Mouse (Mus musculus) lung, embryonic 14.5 days (tissue): ENCODE measurements around the gene Tgfbr2. TPM values are rescaled to one million over a fixed set of nuclear protein-coding genes. Genes with fewer than 3 reads are reported as not detected.

Source experiments
- ATAC-seq: fragments of 200-750 bp; cut with Nextera tagmentation; 2 replicates; pipeline ENCODE4 v1.8.0; 2017; ENCODE audit warnings: mild to moderate bottlenecking, moderate TSS enrichment, moderate library complexity; ENCODE audit not compliant: insufficient read depth
- DNase-seq: peaks from one replicate; pipeline ENCODE4 v3.0.0-alpha.2; 2015
- H3K27ac ChIP-seq: fragments of 300-500 bp; sonication (generic); 2 replicates; pipeline ENCODE4 v1.5.1; 2014; ENCODE audit warnings: low read depth, mild to moderate bottlenecking, moderate library complexity
- H3K27me3 ChIP-seq: fragments of 300-500 bp; sonication (generic); 2 replicates; pipeline ENCODE4 v1.6.1; 2014; ENCODE audit warnings: low read length, control low read depth; ENCODE audit not compliant: insufficient read depth
- H3K36me3 ChIP-seq: fragments of 300-500 bp; sonication (generic); 2 replicates; pipeline ENCODE4 v1.6.1; 2014; ENCODE audit warnings: control low read depth; ENCODE audit not compliant: insufficient read depth
- H3K4me1 ChIP-seq: fragments of 300-500 bp; sonication (generic); 2 replicates; pipeline ENCODE4 v1.6.1; 2014; ENCODE audit warnings: antibody characterized with exemption, control low read depth; ENCODE audit not compliant: insufficient read depth
- H3K4me2 ChIP-seq: fragments of 300-500 bp; sonication (generic); 2 replicates; pipeline ENCODE4 v1.6.1; 2014; ENCODE audit warnings: mild to moderate bottlenecking
- H3K4me3 ChIP-seq: fragments of 300-500 bp; sonication (generic); 2 replicates; pipeline ENCODE4 v1.5.1; 2014; ENCODE audit warnings: low read depth, low read length
- H3K9ac ChIP-seq: fragments of 300-500 bp; sonication (generic); 2 replicates; pipeline ENCODE4 v1.6.1; 2014
- H3K9me3 ChIP-seq: fragments of 300-500 bp; sonication (generic); 2 replicates; pipeline ENCODE4 v1.6.1; 2016; ENCODE audit warnings: low read depth, low read length, control low read depth
- CTCF ChIP-seq: IDR thresholded peaks from 2 replicates; pipeline ENCODE4 v1.5.1; 2016; ENCODE audit warnings: antibody characterized with exemption, low read depth
- WGBS: fragments of 180-500 bp; shearing (Covaris S2); extraction: QIAGEN DNeasy Blood & Tissue Kit; methylation state at CpG from one replicate; pipeline ENCODE4 v1.1.7; 2014; 5-methylcytosine and 5-hydroxymethylcytosine counted together
- polyA plus RNA-seq: library from polyadenylated mRNA; unstranded; fragments of >200 nt; fragmentation: Nextera tagmentation; extraction: Ambion mirVana; gene quantifications from 2 replicates; pipeline ENCODE4 v1.2.1, GENCODE M21; 2014

Tgfbr2 gene
- polyA plus RNA-seq, 1 experiment from 2014 or later = 51.3 TPM

DNA sequence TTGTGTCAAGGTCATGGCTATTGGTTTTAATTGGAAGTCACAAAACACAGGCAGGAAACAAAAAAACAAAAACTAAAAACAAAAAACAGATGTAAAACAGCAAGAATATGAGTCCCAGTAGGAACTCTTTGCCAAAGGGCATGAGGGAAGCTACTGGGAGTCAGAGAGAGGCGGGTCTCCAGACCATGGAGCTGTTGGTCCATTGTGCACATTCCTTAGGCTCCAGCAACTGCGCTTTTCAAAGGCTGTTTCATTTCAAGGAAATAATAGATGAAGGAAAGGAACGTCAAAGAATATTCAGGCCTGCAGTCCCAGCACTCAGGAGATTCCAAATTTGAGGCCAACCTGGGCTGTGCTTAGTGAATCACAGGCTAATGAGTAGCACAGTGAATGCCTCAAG is 46.3 kb downstream of the Tgfbr2 start:
- TF ChIP-seq CTCF = no peak
- H3K36me3 ChIP-seq = peaks cover 71% of the 10 kb centered on the region
- H3K4me1 ChIP-seq = peaks cover 4% of the 10 kb centered on the region; the same call in 1 of the 2 replicates
- DNase-seq (no peak), ATAC-seq (no peak)
- H3K4me3 ChIP-seq = no peak overlapping the region
- H3K27ac ChIP-seq = no peak overlapping the region
- H3K27me3 ChIP-seq = no peaks in the 10 kb centered on the region
- H3K9me3 ChIP-seq = no peaks in the 10 kb centered on the region
- H3K9ac ChIP-seq = no peak overlapping the region
- no peak overlapping the region for H3K4me2 ChIP-seq
- 63% methylated on average over 3 of the region's 3 CpGs for WGBS

DNA sequence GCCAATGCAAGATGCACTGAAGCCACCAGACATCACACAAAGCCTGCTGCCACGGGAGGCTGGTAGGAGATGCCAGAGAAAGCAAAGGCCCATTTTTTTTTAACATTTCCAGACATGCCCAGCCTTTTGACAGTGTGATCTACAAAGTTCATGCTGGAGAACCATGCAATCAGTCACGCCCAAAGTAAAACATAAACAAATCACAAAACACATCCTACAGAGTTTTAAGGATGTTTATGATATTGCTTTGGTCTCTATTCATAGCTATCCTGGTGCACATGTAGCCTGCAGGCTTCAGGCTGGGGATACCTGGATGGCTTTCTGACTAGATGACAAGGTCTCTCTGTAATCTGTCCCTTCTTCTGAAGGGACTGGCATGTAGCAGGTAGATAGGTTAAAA is 46.8 kb downstream of the Tgfbr2 start:
- DNase-seq (peak; percentile 59), ATAC-seq (no peak)
- 24% methylated on average over 2 of the region's 2 CpGs for WGBS
- no peaks in the 10 kb centered on the region for H3K27me3 ChIP-seq
- no peak overlapping the region for H3K27ac ChIP-seq
- no peak overlapping the region for H3K9ac ChIP-seq
- no peak overlapping the region for H3K4me3 ChIP-seq
- TF ChIP-seq CTCF = no peak
- peaks cover 7% of the 10 kb centered on the region; the same call in 1 of the 2 replicates for H3K4me1 ChIP-seq
- H3K9me3 ChIP-seq = no peaks in the 10 kb centered on the region
- no peak overlapping the region for H3K4me2 ChIP-seq
- H3K36me3 ChIP-seq = peaks cover 71% of the 10 kb centered on the region

DNA sequence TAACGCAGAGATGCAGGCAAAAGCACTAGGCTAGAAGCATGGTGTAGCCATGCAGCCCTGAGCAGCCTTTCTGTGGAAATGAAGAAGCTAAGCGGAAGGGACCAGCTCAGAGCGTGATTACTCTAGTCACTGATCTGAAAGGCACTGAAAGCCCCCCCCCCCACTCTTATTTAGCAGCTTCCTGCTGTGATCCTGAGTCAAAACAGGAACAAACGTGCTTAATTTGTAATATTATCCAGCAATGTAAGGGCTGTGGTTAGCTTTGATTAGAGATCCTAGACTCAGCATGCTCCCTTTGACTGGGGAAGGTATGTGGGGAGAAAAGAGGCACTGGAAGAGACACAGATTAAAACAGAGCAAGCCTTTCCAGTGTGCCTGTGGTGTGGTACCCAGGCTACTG is 48.7 kb downstream of the Tgfbr2 start:
- ATAC-seq (no peak), DNase-seq (no peak)
- H3K36me3 ChIP-seq = peaks cover 72% of the 10 kb centered on the region
- H3K27ac ChIP-seq = no peak overlapping the region
- H3K27me3 ChIP-seq = no peaks in the 10 kb centered on the region
- H3K4me1 ChIP-seq = peaks cover 17% of the 10 kb centered on the region
- no peak overlapping the region for H3K4me2 ChIP-seq
- no peak overlapping the region for H3K9ac ChIP-seq
- no peaks in the 10 kb centered on the region for H3K9me3 ChIP-seq
- no peak for TF ChIP-seq CTCF
- no peak overlapping the region for H3K4me3 ChIP-seq
- WGBS = 75% methylated on average over 4 of the region's 4 CpGs

DNA sequence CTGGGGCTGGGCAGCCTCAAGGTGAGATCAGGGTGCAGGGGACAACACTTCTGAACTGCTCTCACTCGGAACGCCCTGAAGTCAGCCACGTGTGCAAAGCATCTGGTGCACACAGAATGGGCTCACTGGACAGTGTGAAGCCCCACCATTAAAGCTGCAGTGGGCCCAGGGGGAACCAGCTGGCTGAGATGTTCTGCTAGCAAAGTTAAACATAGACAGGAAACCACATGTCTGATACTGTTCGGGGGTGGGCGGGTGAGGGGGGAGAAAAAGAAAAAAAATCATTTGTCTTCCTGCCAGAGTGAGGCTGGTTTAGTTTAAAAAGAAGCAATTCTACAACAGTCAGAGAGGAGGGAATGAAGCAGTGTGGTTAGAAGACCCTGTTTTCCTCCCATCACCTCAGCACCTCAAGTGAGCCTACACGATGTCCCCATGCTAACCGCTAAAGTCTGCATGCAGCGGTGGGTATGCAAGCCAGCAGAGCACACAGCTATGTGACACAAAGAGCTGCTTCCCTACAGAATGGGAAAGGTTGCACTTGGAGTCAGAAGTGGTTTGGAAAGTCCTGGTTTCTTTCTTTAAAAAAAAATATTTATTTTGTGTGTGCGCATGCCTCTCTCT is 52.1 kb downstream of the Tgfbr2 start:
- DNase-seq = peak; percentile 78
- no peaks in the 10 kb centered on the region for H3K27me3 ChIP-seq
- no peak for TF ChIP-seq CTCF
- no peaks in the 10 kb centered on the region for H3K9me3 ChIP-seq
- H3K36me3 ChIP-seq = peaks cover 71% of the 10 kb centered on the region
- ATAC-seq = peak; percentile 89
- peaks cover 14% of the 10 kb centered on the region for H3K4me1 ChIP-seq
- 23% methylated on average over 9 of the region's 9 CpGs for WGBS
- no peak overlapping the region for H3K9ac ChIP-seq
- no peak overlapping the region for H3K4me3 ChIP-seq
- H3K27ac ChIP-seq = peak overlapping the region; percentile 86
- no peak overlapping the region for H3K4me2 ChIP-seq

DNA sequence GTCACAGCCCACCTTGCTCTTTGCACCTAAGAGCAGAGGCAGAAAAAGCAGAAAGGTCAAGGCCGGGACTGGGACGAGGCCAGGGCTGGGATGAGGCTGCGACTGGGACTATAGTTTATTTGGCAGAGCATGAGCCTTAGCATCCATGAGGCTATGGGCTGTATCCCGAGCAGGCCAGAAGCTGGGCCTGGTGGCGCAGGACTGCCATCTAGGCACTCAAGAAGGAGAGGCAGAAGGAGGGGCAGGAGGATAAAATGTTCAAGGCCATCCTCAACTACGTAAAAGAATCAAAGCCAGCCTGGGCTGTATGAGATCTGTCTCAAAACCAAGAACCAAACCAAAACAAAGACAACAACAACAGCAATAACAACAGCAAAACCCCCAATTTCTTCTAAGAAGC is 52.6 kb downstream of the Tgfbr2 start:
- H3K27me3 ChIP-seq = no peaks in the 10 kb centered on the region
- DNase-seq = peak; percentile 40
- WGBS = 48% methylated on average over 6 of the region's 6 CpGs
- peak; percentile 53 for ATAC-seq
- H3K4me3 ChIP-seq = no peak overlapping the region
- peaks cover 71% of the 10 kb centered on the region for H3K36me3 ChIP-seq
- peaks cover 14% of the 10 kb centered on the region for H3K4me1 ChIP-seq
- H3K4me2 ChIP-seq = no peak overlapping the region
- H3K27ac ChIP-seq = peak overlapping the region; percentile 86
- no peak overlapping the region; the same call in 1 of the 2 replicates for H3K9ac ChIP-seq
- no peaks in the 10 kb centered on the region for H3K9me3 ChIP-seq
- TF ChIP-seq CTCF = no peak; the same call in 1 of the 2 replicates

DNA sequence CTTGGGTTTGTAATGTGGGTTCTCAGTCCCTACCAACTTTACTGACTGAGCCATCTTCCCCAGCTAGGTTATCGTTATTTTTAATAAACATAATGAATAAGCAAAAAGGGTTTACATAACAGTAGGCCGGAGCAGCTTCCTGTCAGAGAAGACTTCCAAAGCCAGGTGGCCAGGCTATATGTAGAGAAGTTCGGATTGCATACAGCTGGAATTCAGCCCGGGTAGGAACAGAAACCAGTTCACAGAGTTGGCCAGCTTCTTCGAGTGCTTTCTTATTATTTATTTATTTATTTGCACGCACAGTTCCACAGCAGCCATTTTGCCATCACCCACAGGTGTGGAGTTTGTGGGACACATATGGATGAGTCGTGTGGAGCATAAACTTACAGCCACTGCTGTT is 53.7 kb downstream of the Tgfbr2 start:
- Histone ChIP-seq H3K4me2 (no peak overlapping the region), H3K4me3 (no peak overlapping the region), H3K27ac (peak overlapping the region; percentile 86), H3K27me3 (no peaks in the 10 kb centered on the region), H3K9ac (no peak overlapping the region), H3K9me3 (no peaks in the 10 kb centered on the region), H3K36me3 (peaks cover 67% of the 10 kb centered on the region), H3K4me1 (peaks cover 14% of the 10 kb centered on the region)
- WGBS = 54% methylated on average over 7 of the region's 7 CpGs
- ATAC-seq (no peak), DNase-seq (peak; percentile 50)
- no peak for TF ChIP-seq CTCF

DNA sequence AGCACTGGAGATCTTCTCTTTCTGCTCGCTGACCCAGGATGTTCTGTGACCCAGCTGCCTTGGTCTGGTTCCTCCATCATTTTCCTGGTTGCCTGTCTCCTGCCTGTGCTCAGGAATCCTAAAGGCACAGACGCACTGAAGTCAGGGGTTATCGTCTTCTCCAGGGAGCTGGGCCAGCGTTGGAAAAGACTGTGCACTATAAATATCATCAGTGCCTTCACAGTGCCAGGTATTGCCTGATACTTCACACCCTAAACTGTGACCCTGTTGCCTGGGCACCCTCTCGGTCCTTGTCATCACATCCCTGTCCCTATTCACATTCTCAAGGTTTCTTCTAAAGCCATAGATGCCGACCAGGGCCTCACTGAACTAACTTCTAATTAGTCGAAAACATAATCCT is 55.2 kb downstream of the Tgfbr2 start:
- Histone ChIP-seq H3K9ac (no peak overlapping the region), H3K9me3 (no peaks in the 10 kb centered on the region), H3K4me1 (peaks cover 14% of the 10 kb centered on the region), H3K27me3 (no peaks in the 10 kb centered on the region), H3K4me3 (no peak overlapping the region), H3K36me3 (peaks cover 61% of the 10 kb centered on the region), H3K4me2 (no peak overlapping the region), H3K27ac (no peak overlapping the region; the same call in 1 of the 2 replicates)
- no peak for TF ChIP-seq CTCF
- no peak for ATAC-seq
- no peak for DNase-seq
- WGBS = 71% methylated on average over 7 of the region's 7 CpGs
